Comparison of ENCODE assay signal across 14 mouse cellular contexts in genomic region chr3:53561813-53562212, GRCm38 (mm10).
DNase-seq lines count a peak whose midpoint lies in the region; ATAC-seq and TF ChIP-seq lines count a peak whose summit lies in the region.
"Had no signal": no experiment of that assay in that cellular context is flagged by ENCODE, and none has a peak within 500 bp of the region (broad histone marks: within the 10 kb centered on the region; RNA-seq: fewer than 3 reads in every experiment).

No protein-coding gene starts in this region.

- DNase-seq in midbrain, embryonic 10.5 days (ENCODE audit: low spot score) = peak; percentile 65
- no peak for DNase-seq in midbrain, postnatal 0 days (ENCODE audit: low spot score)
- peak; percentile 21 for DNase-seq in c-Kit-positive CD71-positive TER-119-negative erythroid progenitor cells, embryonic 14.5 days (ENCODE audit: low read depth)
- no peak for DNase-seq in cerebellum, adult 9-10 months
- DNase-seq in frontal cortex, adult 2 months (ENCODE audit: extremely low spot score in 1 of 2, low spot score in 1 of 2) = no peak
- DNase-seq: adrenal gland, adult 2 months; cerebellum, postnatal 25 days; thymus, postnatal 4 days had no signal

- no peak for ATAC-seq in midbrain, postnatal 0 days (ENCODE audit: low FRiP score)
- peak; percentile 73 for ATAC-seq in intestine, embryonic 15.5 days
- 0 out of 2 replicates have a peak, but pooled peaks have one; percentile 14 for ATAC-seq in neural tube, embryonic 12.5 days (ENCODE audit: low FRiP score, low read depth)
- ATAC-seq: Patski had no signal

- no peak overlapping the region for H3K4me2 ChIP-seq in midbrain, postnatal 0 days (ENCODE audit: low read depth, low read length, poor library complexity, severe bottlenecking)
- no peak overlapping the region for H3K4me2 ChIP-seq in intestine, embryonic 15.5 days (replicated peaks)
- no peak overlapping the region for H3K4me2 ChIP-seq in neural tube, embryonic 12.5 days (replicated peaks)
- H3K4me2 ChIP-seq: heart, embryonic 12.5 days; hindbrain, embryonic 13.5 days had no signal

- H3K27ac ChIP-seq in midbrain, embryonic 10.5 days (replicated peaks) = peak overlapping the region; percentile 83
- no peak overlapping the region for H3K27ac ChIP-seq in midbrain, postnatal 0 days (ENCODE audit: low read depth, low read length)
- no peak overlapping the region for H3K27ac ChIP-seq in intestine, embryonic 15.5 days
- no peak overlapping the region for H3K27ac ChIP-seq in neural tube, embryonic 12.5 days
- H3K27ac ChIP-seq: hindbrain, embryonic 13.5 days had no signal

- no peak overlapping the region for H3K4me3 ChIP-seq in midbrain, embryonic 10.5 days
- H3K4me3 ChIP-seq in midbrain, postnatal 0 days (ENCODE audit: low read depth, low read length) = no peak overlapping the region
- no peak overlapping the region for H3K4me3 ChIP-seq in intestine, embryonic 15.5 days (replicated peaks)
- H3K4me3 ChIP-seq in neural tube, embryonic 12.5 days = no peak overlapping the region
- H3K4me3 ChIP-seq: heart, embryonic 12.5 days; hindbrain, embryonic 13.5 days; megakaryocyte, embryonic 14.5 days had no signal

- no peak for TF ChIP-seq CTCF in midbrain, postnatal 0 days (IDR thresholded peaks at IDR 0.05)

- WGBS in midbrain, embryonic 10.5 days = 29% methylated on average over 7 of the region's 7 CpGs
- 58% methylated on average over 7 of the region's 7 CpGs for WGBS in midbrain, postnatal 0 days
- WGBS in intestine, embryonic 15.5 days = 63% methylated on average over 7 of the region's 7 CpGs
- WGBS in neural tube, embryonic 12.5 days = 43% methylated on average over 7 of the region's 7 CpGs

- H3K36me3 ChIP-seq in midbrain, embryonic 10.5 days = peaks cover 8% of the 10 kb centered on the region; the same call in 1 of the 2 replicates
- H3K36me3 ChIP-seq in midbrain, postnatal 0 days (ENCODE audit: insufficient read depth, low read length) = no peaks in the 10 kb centered on the region
- no peaks in the 10 kb centered on the region for H3K36me3 ChIP-seq in intestine, embryonic 15.5 days
- no peaks in the 10 kb centered on the region for H3K36me3 ChIP-seq in neural tube, embryonic 12.5 days
- H3K36me3 ChIP-seq: heart, embryonic 12.5 days; hindbrain, embryonic 13.5 days had no signal

- no peak overlapping the region for H3K9ac ChIP-seq in midbrain, postnatal 0 days (replicated peaks; ENCODE audit: low read length, poor library complexity, severe bottlenecking)
- no peak overlapping the region for H3K9ac ChIP-seq in intestine, embryonic 15.5 days
- H3K9ac ChIP-seq in neural tube, embryonic 12.5 days = no peak overlapping the region
- H3K9ac ChIP-seq: heart, embryonic 12.5 days; hindbrain, embryonic 13.5 days had no signal

- peaks cover 74% of the 10 kb centered on the region for H3K4me1 ChIP-seq in midbrain, embryonic 10.5 days
- no peaks in the 10 kb centered on the region for H3K4me1 ChIP-seq in midbrain, postnatal 0 days (ENCODE audit: insufficient read depth, low read length)
- H3K4me1 ChIP-seq in intestine, embryonic 15.5 days (replicated peaks) = peaks cover 16% of the 10 kb centered on the region
- peaks cover 22% of the 10 kb centered on the region for H3K4me1 ChIP-seq in neural tube, embryonic 12.5 days
- H3K4me1 ChIP-seq: heart, embryonic 12.5 days had no signal

- no peaks in the 10 kb centered on the region for H3K27me3 ChIP-seq in midbrain, embryonic 10.5 days (ENCODE audit: low read depth, poor library complexity, severe bottlenecking)
- H3K27me3 ChIP-seq in midbrain, postnatal 0 days (ENCODE audit: insufficient read depth, low read length) = no peaks in the 10 kb centered on the region
- H3K27me3 ChIP-seq in intestine, embryonic 15.5 days (replicated peaks) = no peaks in the 10 kb centered on the region
- no peaks in the 10 kb centered on the region for H3K27me3 ChIP-seq in neural tube, embryonic 12.5 days (replicated peaks)
- H3K27me3 ChIP-seq: heart, embryonic 12.5 days; megakaryocyte, embryonic 14.5 days had no signal

- H3K9me3 ChIP-seq in midbrain, embryonic 10.5 days (replicated peaks) = no peaks in the 10 kb centered on the region
- no peaks in the 10 kb centered on the region for H3K9me3 ChIP-seq in midbrain, postnatal 0 days (ENCODE audit: low read length)
- H3K9me3 ChIP-seq in intestine, embryonic 15.5 days = no peaks in the 10 kb centered on the region
- H3K9me3 ChIP-seq in neural tube, embryonic 12.5 days = no peaks in the 10 kb centered on the region
- H3K9me3 ChIP-seq: heart, embryonic 12.5 days; hindbrain, embryonic 13.5 days had no signal

Comparison
In these comparisons a context has a peak if more than half of its experiments do, and no peak if none do; other contexts are left out.
1. DNase-seq: peak in midbrain, embryonic 10.5 days (single experiment) and c-Kit-positive CD71-positive TER-119-negative erythroid progenitor cells, embryonic 14.5 days (single experiment); none in midbrain, postnatal 0 days (single experiment), cerebellum, adult 9-10 months (single experiment) and frontal cortex, adult 2 months (0 of 2).